Mouse (Mus musculus) stomach, postnatal 0 days (tissue): ENCODE measurements around the gene Mlkl.

Experiments
- CTCF ChIP-seq: IDR thresholded peaks from 2 replicates; pipeline ENCODE4 v1.5.1; 2016; ENCODE audit warnings: antibody characterized with exemption, low read depth, mild to moderate bottlenecking, moderate library complexity
- EP300 ChIP-seq: optimal IDR thresholded peaks from 2 replicates; pipeline ENCODE3; 2016; ENCODE audit warnings: antibody characterized with exemption

DNA sequence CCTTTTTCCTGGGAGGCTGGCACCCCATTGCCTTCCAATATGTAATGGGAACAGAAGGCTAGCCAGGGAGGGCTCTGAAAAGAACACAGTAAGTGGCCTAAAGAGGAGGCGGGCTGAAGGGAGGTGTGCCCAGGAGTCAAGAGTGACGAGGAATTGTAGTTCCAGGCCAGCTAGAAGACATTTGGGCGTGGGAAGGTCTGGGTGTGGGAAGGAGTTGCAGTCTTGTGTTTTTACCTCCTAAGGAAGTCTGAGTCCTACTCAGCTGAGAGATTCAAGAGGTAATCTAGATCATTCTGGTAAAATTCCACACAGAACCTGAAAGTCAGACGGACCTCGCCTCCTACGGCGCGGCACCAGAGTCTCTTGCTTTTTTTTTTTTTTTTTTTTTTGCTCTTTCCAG, 25.5 kb upstream of the Mlkl start:
- TF ChIP-seq CTCF (no peak), EP300 (no peak)
